Mouse (Mus musculus): ENCODE data around the gene Rdx. TPM values are rescaled to one million over a fixed set of nuclear protein-coding genes. Genes with fewer than 3 reads are reported as not detected.

The Rdx gene
- polyA plus RNA-seq, 1 experiment from 2014 or later = 81.4 TPM

- no peak overlapping the region for H3K4me2 ChIP-seq (ENCODE audit: low read depth, low read length)
- no peak for ATAC-seq (ENCODE audit: insufficient read depth, low FRiP score)
- WGBS = 67% methylated on average over 1 of the region's 1 CpGs
- H3K9me3 ChIP-seq (replicated peaks; ENCODE audit: control insufficient read depth, low read length) = no peaks in the 10 kb centered on the region
- no peaks in the 10 kb centered on the region for H3K27me3 ChIP-seq (ENCODE audit: control insufficient read depth, insufficient read depth, low read length)
- no peak overlapping the region for H3K27ac ChIP-seq (ENCODE audit: low read length)
- no peaks in the 10 kb centered on the region for H3K4me1 ChIP-seq (ENCODE audit: control insufficient read depth, insufficient read depth, low read length)
- H3K9ac ChIP-seq (ENCODE audit: low read length) = no peak overlapping the region
- H3K4me3 ChIP-seq (replicated peaks; ENCODE audit: low read length) = no peak overlapping the region
- peaks cover 19% of the 10 kb centered on the region; the same call in 1 of the 2 replicates for H3K36me3 ChIP-seq (ENCODE audit: control insufficient read depth, insufficient read depth, low read length)
Observed at GRCm38 (mm10) chr9:52077692-52078091, 30.7 kb downstream of the Rdx start.

DNA sequence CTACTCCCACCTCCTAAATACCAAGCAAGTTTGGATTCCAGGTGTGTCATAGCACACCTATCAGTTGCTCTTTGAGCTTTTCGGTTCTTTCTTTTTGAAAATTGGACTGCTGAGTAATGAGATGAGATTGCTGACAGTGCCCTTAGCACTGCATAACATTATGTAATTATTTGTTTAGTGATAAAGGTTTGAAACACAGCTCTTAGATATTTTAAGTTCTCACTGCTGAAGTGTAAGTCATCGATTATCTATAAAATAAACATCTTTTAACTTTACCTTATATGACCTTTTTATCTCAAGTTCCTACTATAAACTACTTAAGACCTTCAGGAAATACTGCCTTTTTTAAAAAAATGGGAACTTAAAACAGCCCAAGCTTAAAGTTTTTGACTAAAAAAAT, 35.0 kb downstream of the Rdx start:
- H3K4me1 ChIP-seq (ENCODE audit: control insufficient read depth, insufficient read depth, low read length) = no peaks in the 10 kb centered on the region
- H3K27me3 ChIP-seq (ENCODE audit: control insufficient read depth, insufficient read depth, low read length) = no peaks in the 10 kb centered on the region
- H3K27ac ChIP-seq (ENCODE audit: low read length) = no peak overlapping the region
- no peak overlapping the region for H3K4me2 ChIP-seq (ENCODE audit: low read depth, low read length)
- 41% methylated on average over 2 of the region's 2 CpGs for WGBS
- H3K36me3 ChIP-seq (ENCODE audit: control insufficient read depth, insufficient read depth, low read length) = 0 out of 2 replicates have a peak, but pooled peaks cover 13% of the 10 kb centered on the region
- no peak overlapping the region for H3K4me3 ChIP-seq (replicated peaks; ENCODE audit: low read length)
- H3K9ac ChIP-seq (ENCODE audit: low read length) = no peak overlapping the region
- no peak for ATAC-seq (ENCODE audit: insufficient read depth, low FRiP score)
- H3K9me3 ChIP-seq (replicated peaks; ENCODE audit: control insufficient read depth, low read length) = no peaks in the 10 kb centered on the region

- no peak overlapping the region for H3K4me3 ChIP-seq (replicated peaks; ENCODE audit: low read length)
- H3K4me1 ChIP-seq (ENCODE audit: control insufficient read depth, insufficient read depth, low read length) = no peaks in the 10 kb centered on the region
- H3K4me2 ChIP-seq (ENCODE audit: low read depth, low read length) = no peak overlapping the region
- H3K36me3 ChIP-seq (ENCODE audit: control insufficient read depth, insufficient read depth, low read length) = 0 out of 2 replicates have a peak, but pooled peaks cover 14% of the 10 kb centered on the region
- no peak overlapping the region for H3K27ac ChIP-seq (ENCODE audit: low read length)
- H3K27me3 ChIP-seq (ENCODE audit: control insufficient read depth, insufficient read depth, low read length) = no peaks in the 10 kb centered on the region
- 75% methylated on average over 4 of the region's 4 CpGs for WGBS
- ATAC-seq (ENCODE audit: insufficient read depth, low FRiP score) = no peak
- no peaks in the 10 kb centered on the region for H3K9me3 ChIP-seq (replicated peaks; ENCODE audit: control insufficient read depth, low read length)
- H3K9ac ChIP-seq (ENCODE audit: low read length) = no peak overlapping the region
Observed at GRCm38 (mm10) chr9:52082414-52082813, 35.4 kb downstream of the Rdx start.

GRCm38 (mm10) chr9:52091752-52092151, 44.8 kb downstream of the Rdx start:
- Histone ChIP-seq H3K4me1 (ENCODE audit: control insufficient read depth, insufficient read depth, low read length) (no peaks in the 10 kb centered on the region), H3K27me3 (ENCODE audit: control insufficient read depth, insufficient read depth, low read length) (no peaks in the 10 kb centered on the region), H3K27ac (ENCODE audit: low read length) (no peak overlapping the region), H3K9ac (ENCODE audit: low read length) (no peak overlapping the region), H3K9me3 (replicated peaks; ENCODE audit: control insufficient read depth, low read length) (no peaks in the 10 kb centered on the region), H3K4me3 (replicated peaks; ENCODE audit: low read length) (no peak overlapping the region), H3K36me3 (ENCODE audit: control insufficient read depth, insufficient read depth, low read length) (0 out of 2 replicates have a peak, but pooled peaks cover 4% of the 10 kb centered on the region), H3K4me2 (ENCODE audit: low read depth, low read length) (no peak overlapping the region)
- no peak for ATAC-seq (ENCODE audit: insufficient read depth, low FRiP score)
- 91% methylated on average over 9 of the region's 9 CpGs for WGBS

DNA sequence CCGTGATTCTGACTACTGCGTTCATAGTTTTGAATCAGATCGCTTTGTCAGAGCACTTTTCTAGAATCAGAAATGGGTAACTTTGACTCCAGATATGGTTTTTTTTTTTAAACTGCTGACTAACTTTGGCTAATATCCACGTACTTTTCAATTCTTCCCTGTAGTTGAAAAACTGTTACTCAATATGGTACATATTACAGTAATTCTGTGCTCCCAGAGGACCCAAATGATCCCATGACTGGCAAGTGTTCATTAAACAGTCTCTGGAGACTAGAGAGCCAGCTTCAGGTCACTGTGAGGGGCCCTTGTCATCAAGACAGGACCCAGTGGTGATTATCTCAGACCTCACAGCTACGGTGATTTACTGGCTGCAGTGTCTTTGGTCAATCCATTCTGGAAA, 45.3 kb downstream of the Rdx start:
- no peak overlapping the region for H3K4me2 ChIP-seq (ENCODE audit: low read depth, low read length)
- no peak overlapping the region for H3K27ac ChIP-seq (ENCODE audit: low read length)
- no peaks in the 10 kb centered on the region for H3K9me3 ChIP-seq (replicated peaks; ENCODE audit: control insufficient read depth, low read length)
- 86% methylated on average over 5 of the region's 5 CpGs for WGBS
- H3K4me3 ChIP-seq (replicated peaks; ENCODE audit: low read length) = no peak overlapping the region
- no peak overlapping the region for H3K9ac ChIP-seq (ENCODE audit: low read length)
- H3K36me3 ChIP-seq (ENCODE audit: control insufficient read depth, insufficient read depth, low read length) = no peaks in the 10 kb centered on the region
- no peak for ATAC-seq (ENCODE audit: insufficient read depth, low FRiP score)
- no peaks in the 10 kb centered on the region for H3K4me1 ChIP-seq (ENCODE audit: control insufficient read depth, insufficient read depth, low read length)
- H3K27me3 ChIP-seq (ENCODE audit: control insufficient read depth, insufficient read depth, low read length) = no peaks in the 10 kb centered on the region

DNA sequence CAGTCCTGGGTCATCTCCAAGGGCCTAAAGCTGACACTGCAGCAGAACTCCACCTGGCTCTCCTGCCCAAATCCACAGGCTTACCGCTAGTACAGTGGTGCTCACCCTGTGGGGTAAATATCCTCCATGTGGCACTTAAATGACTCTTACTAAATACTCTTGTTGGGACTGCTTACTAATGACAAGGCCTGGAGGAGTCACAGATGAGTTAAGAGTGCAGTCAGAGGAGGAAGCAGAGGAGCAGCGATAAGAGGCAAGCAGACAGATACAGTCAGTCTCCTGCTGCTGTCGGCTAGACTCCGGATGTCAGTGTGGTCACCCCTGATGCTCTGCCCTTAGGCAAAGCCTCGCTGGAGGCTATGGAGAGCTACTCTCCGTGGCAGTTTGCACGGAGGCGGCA, 46.1 kb downstream of the Rdx start:
- Histone ChIP-seq H3K4me1 (ENCODE audit: control insufficient read depth, insufficient read depth, low read length) (no peaks in the 10 kb centered on the region), H3K4me2 (ENCODE audit: low read depth, low read length) (no peak overlapping the region), H3K36me3 (ENCODE audit: control insufficient read depth, insufficient read depth, low read length) (no peaks in the 10 kb centered on the region), H3K9me3 (replicated peaks; ENCODE audit: control insufficient read depth, low read length) (no peaks in the 10 kb centered on the region), H3K27ac (ENCODE audit: low read length) (no peak overlapping the region), H3K9ac (ENCODE audit: low read length) (no peak overlapping the region), H3K27me3 (ENCODE audit: control insufficient read depth, insufficient read depth, low read length) (no peaks in the 10 kb centered on the region), H3K4me3 (replicated peaks; ENCODE audit: low read length) (no peak overlapping the region)
- ATAC-seq (ENCODE audit: insufficient read depth, low FRiP score) = no peak
- 65% methylated on average over 8 of the region's 8 CpGs for WGBS

- no peak overlapping the region for H3K9ac ChIP-seq (ENCODE audit: low read length)
- no peak overlapping the region for H3K4me3 ChIP-seq (replicated peaks; ENCODE audit: low read length)
- WGBS = 84% methylated on average over 5 of the region's 5 CpGs
- no peaks in the 10 kb centered on the region for H3K36me3 ChIP-seq (ENCODE audit: control insufficient read depth, insufficient read depth, low read length)
- no peaks in the 10 kb centered on the region for H3K27me3 ChIP-seq (ENCODE audit: control insufficient read depth, insufficient read depth, low read length)
- no peaks in the 10 kb centered on the region for H3K4me1 ChIP-seq (ENCODE audit: control insufficient read depth, insufficient read depth, low read length)
- no peak overlapping the region for H3K27ac ChIP-seq (ENCODE audit: low read length)
- ATAC-seq (ENCODE audit: insufficient read depth, low FRiP score) = no peak
- H3K4me2 ChIP-seq (ENCODE audit: low read depth, low read length) = no peak overlapping the region
- H3K9me3 ChIP-seq (replicated peaks; ENCODE audit: control insufficient read depth, low read length) = no peaks in the 10 kb centered on the region
Observed at GRCm38 (mm10) chr9:52094016-52094415, 47.0 kb downstream of the Rdx start.

DNA sequence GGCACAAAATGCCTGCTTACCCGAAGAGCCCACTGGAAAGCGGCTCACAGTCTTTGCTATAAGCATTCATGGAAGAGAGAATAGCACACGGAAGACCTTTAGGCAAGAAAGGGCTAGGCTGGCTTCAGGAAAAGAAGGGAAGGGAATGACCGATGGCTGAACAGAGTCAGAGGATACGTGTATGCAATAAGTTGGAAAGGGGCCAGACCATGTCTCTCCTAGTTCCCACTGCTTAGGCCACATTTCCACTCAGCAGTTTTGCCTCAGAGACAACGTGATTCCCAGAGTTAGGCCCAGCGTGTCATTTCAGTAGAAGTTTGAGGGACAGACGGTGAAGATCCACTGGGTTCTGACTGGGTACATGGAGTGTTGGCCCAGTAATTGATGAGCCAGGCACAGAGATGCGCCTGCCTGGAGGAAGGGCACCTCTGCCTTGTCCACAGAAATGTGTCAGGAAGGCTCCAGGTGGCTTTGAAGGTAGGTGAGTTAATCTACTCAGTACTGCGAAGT, 47.6 kb downstream of the Rdx start:
- Histone ChIP-seq H3K36me3 (ENCODE audit: control insufficient read depth, insufficient read depth, low read length) (no peaks in the 10 kb centered on the region), H3K9me3 (replicated peaks; ENCODE audit: control insufficient read depth, low read length) (no peaks in the 10 kb centered on the region), H3K9ac (ENCODE audit: low read length) (no peak overlapping the region), H3K4me2 (ENCODE audit: low read depth, low read length) (no peak overlapping the region), H3K4me3 (replicated peaks; ENCODE audit: low read length) (no peak overlapping the region), H3K4me1 (ENCODE audit: control insufficient read depth, insufficient read depth, low read length) (no peaks in the 10 kb centered on the region), H3K27me3 (ENCODE audit: control insufficient read depth, insufficient read depth, low read length) (no peaks in the 10 kb centered on the region), H3K27ac (ENCODE audit: low read length) (no peak overlapping the region)
- no peak for ATAC-seq (ENCODE audit: insufficient read depth, low FRiP score)
- WGBS = 77% methylated on average over 10 of the region's 10 CpGs

- ATAC-seq (ENCODE audit: insufficient read depth, low FRiP score) = no peak
- H3K9me3 ChIP-seq (replicated peaks; ENCODE audit: control insufficient read depth, low read length) = no peaks in the 10 kb centered on the region
- H3K27ac ChIP-seq (ENCODE audit: low read length) = no peak overlapping the region
- no peaks in the 10 kb centered on the region for H3K36me3 ChIP-seq (ENCODE audit: control insufficient read depth, insufficient read depth, low read length)
- 63% methylated on average over 3 of the region's 3 CpGs for WGBS
- H3K9ac ChIP-seq (ENCODE audit: low read length) = no peak overlapping the region
- H3K4me1 ChIP-seq (ENCODE audit: control insufficient read depth, insufficient read depth, low read length) = no peaks in the 10 kb centered on the region
- H3K4me2 ChIP-seq (ENCODE audit: low read depth, low read length) = no peak overlapping the region
- no peak overlapping the region for H3K4me3 ChIP-seq (replicated peaks; ENCODE audit: low read length)
- no peaks in the 10 kb centered on the region for H3K27me3 ChIP-seq (ENCODE audit: control insufficient read depth, insufficient read depth, low read length)
Observed at GRCm38 (mm10) chr9:52095666-52096065, 48.7 kb downstream of the Rdx start.

- Histone ChIP-seq H3K9ac (ENCODE audit: low read length) (no peak overlapping the region), H3K9me3 (replicated peaks; ENCODE audit: control insufficient read depth, low read length) (no peaks in the 10 kb centered on the region), H3K4me1 (ENCODE audit: control insufficient read depth, insufficient read depth, low read length) (no peaks in the 10 kb centered on the region), H3K4me2 (ENCODE audit: low read depth, low read length) (no peak overlapping the region), H3K27me3 (ENCODE audit: control insufficient read depth, insufficient read depth, low read length) (no peaks in the 10 kb centered on the region), H3K36me3 (ENCODE audit: control insufficient read depth, insufficient read depth, low read length) (no peaks in the 10 kb centered on the region), H3K4me3 (replicated peaks; ENCODE audit: low read length) (no peak overlapping the region), H3K27ac (ENCODE audit: low read length) (no peak overlapping the region)
- 44% methylated on average over 1 of the region's 1 CpGs for WGBS
- no peak for ATAC-seq (ENCODE audit: insufficient read depth, low FRiP score)
Observed at GRCm38 (mm10) chr9:52097386-52097785, 50.4 kb downstream of the Rdx start.

Measured in stomach, embryonic 16.5 days (tissue).